Mouse (Mus musculus) liver, embryonic 11.5 days (tissue): ENCODE measurements around the gene Susd1. TPM values are rescaled to one million over a fixed set of nuclear protein-coding genes. Genes with fewer than 3 reads are reported as not detected.

Experiments
- ATAC-seq: fragments of 200-750 bp; cut with Nextera tagmentation; replicated peaks from 2 replicates; pipeline ENCODE4 v1.8.0; 2017; ENCODE audit warnings: moderate number of reproducible peaks, mild to moderate bottlenecking, moderate TSS enrichment, moderate library complexity; ENCODE audit not compliant: low FRiP score
- DNase-seq: peaks from one replicate; pipeline ENCODE4 v3.0.0-alpha.2; 2017; ENCODE audit warnings: low spot score
- H3K27ac ChIP-seq: fragments of 300-500 bp; sonication (generic); 2 replicates; pipeline ENCODE4 v1.5.1; 2014; ENCODE audit warnings: mild to moderate bottlenecking, low read depth, low read length, control low read depth
- H3K27me3 ChIP-seq: fragments of 300-500 bp; sonication (generic); replicated peaks from 2 replicates; pipeline ENCODE4 v1.6.1; 2014; ENCODE audit warnings: low read length, mixed read lengths; ENCODE audit not compliant: control insufficient read depth, insufficient read depth
- H3K36me3 ChIP-seq: fragments of 300-500 bp; sonication (generic); 2 replicates; pipeline ENCODE4 v1.6.1; 2014; ENCODE audit warnings: mild to moderate bottlenecking, low read length, moderate library complexity, mixed read lengths; ENCODE audit not compliant: control insufficient read depth, insufficient read depth
- H3K4me1 ChIP-seq: fragments of 300-500 bp; sonication (generic); replicated peaks from 2 replicates; pipeline ENCODE4 v1.6.1; 2014; ENCODE audit warnings: low read length, mixed read lengths; ENCODE audit not compliant: control insufficient read depth, insufficient read depth
- H3K4me2 ChIP-seq: fragments of 300-500 bp; sonication (generic); 2 replicates; pipeline ENCODE4 v1.6.1; 2014; ENCODE audit warnings: mild to moderate bottlenecking, control low read depth, moderate library complexity
- H3K4me3 ChIP-seq: fragments of 300-500 bp; sonication (generic); 2 replicates; pipeline ENCODE4 v1.5.1; 2014; ENCODE audit warnings: low read depth, low read length, control low read depth
- H3K9ac ChIP-seq: fragments of 300-500 bp; sonication (generic); 2 replicates; pipeline ENCODE4 v1.6.1; 2014; ENCODE audit warnings: low read depth, low read length, control low read depth
- H3K9me3 ChIP-seq: fragments of 300-500 bp; sonication (generic); 2 replicates; pipeline ENCODE4 v1.6.1; 2016; ENCODE audit warnings: low read length, inconsistent platforms, mixed read lengths; ENCODE audit not compliant: control insufficient read depth
- WGBS: fragments of 180-500 bp; shearing (Covaris S2); extraction: QIAGEN DNeasy Blood & Tissue Kit; methylation state at CpG from one replicate; pipeline ENCODE4 v1.1.7; 2014; 5-methylcytosine and 5-hydroxymethylcytosine counted together
- polyA plus RNA-seq: library from polyadenylated mRNA; unstranded; fragments of >200 nt; fragmentation: Nextera tagmentation; extraction: Ambion mirVana; gene quantifications from 2 replicates; pipeline ENCODE4 v1.2.1, GENCODE M21; 2014

Gene Susd1
- 15.8 and 20.8 TPM in 2 replicates for polyA plus RNA-seq

DNA sequence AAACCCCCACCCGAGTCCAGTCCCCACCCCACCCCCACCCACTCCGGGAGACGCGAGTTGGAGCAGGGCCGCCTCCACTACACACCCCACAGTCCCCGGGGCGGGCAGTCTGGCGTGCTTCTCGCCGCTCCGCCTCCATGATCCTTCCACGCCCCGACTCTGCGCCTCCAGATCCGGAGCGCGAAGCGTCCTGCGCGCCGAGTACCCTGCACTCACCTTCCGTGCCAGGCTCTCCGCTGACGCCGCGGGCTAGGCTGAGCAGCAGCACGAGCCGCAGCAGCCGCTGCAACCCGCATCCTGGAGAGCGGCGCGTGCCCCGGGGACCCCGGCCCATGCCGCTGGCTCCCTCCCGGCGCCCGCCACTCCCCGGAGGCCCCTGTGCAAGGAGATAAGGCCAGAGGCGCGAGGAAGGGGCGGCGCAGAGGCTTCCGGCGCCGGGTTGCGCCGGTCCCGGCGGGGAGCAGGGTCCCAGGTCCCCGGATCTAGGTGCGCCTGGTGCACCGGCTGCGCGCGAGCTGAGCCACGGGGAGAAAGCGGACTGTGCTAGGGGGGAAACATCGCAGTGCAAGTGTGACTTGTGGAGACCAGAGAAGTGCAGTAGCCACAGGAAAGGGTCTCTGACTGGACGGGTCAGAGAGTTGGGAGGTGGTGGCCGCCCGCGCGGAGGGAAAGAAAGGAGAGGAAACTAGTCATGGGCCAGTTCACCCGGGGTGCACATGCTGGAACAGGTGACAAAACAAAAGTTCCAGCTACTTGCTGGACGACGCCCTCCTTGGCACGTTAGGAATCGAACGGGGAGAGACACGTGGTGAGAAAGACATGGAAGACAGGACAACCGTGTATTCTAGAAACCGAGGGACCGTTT, at the start of gene Susd1:
Gene Susd1, minus strand, starts transcription at position 644 of the 865 bp plus-strand sequence.
- H3K4me2 ChIP-seq: peak within 1 kb of the TSS; percentile 96
- DNase-seq (peak; percentile 86), ATAC-seq (peak; percentile 87)
- no peaks in the 10 kb centered on the region for H3K27me3 ChIP-seq
- peak within 1 kb of the TSS; percentile 60 for H3K4me3 ChIP-seq
- H3K9me3 ChIP-seq: no peaks in the 10 kb centered on the region
- H3K9ac ChIP-seq: peak within 1 kb of the TSS; percentile 80
- H3K4me1 ChIP-seq: peaks cover 62% of the 10 kb centered on the region
- WGBS: under 1% methylated on average over 71 of the region's 75 CpGs
- peak within 1 kb of the TSS; percentile 91 for H3K27ac ChIP-seq
- H3K36me3 ChIP-seq: no peaks in the 10 kb centered on the region

DNA sequence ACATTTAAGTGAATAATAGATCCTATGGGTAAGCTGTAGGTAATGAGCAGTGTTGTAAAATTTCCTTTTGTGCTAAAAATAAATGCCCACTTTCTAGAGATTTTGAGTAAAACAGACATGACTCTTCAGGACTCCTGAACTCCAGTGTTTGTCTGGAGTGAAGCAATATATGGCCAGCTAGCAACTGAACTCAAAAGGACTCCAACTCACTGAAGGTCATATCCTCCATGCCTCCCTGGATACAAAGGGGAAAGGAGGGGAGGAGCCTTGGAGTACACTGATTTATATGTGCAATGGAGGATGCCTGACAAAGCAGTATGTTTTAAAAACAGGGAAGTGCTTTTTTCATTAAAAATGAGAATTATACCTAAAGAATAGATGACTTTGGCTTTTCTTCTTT, 32.9 kb upstream of the Susd1 start:
- peak; percentile 45; the same call in 1 of the 2 replicates for ATAC-seq
- Histone ChIP-seq H3K4me3 (no peak overlapping the region), H3K36me3 (no peaks in the 10 kb centered on the region; the same call in 1 of the 2 replicates), H3K9me3 (no peaks in the 10 kb centered on the region), H3K27me3 (no peaks in the 10 kb centered on the region), H3K4me2 (no peak overlapping the region), H3K27ac (no peak overlapping the region), H3K4me1 (peaks cover 14% of the 10 kb centered on the region), H3K9ac (no peak overlapping the region)
- no peak for DNase-seq

DNA sequence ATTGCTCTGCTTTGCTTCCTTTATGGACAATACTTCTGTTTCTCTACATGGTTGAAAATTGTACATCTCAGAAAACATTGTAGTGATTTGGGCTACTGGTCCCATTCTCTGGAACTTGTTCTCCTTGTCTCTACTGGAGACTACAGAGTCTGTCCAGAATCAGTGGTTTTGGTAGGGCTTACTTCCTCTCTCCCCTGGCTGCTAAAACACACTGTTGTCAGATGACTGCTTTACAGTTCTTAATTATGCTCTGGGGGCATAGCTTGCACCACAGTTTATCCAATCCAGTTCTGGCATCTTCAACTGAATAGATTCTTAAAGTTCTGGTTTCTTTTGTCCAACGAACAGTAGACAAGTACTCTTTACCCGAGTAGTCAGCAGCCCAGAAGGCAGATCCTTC, 27.0 kb upstream of the Susd1 start:
- peaks cover 16% of the 10 kb centered on the region for H3K4me1 ChIP-seq
- DNase-seq: no peak
- no peak for ATAC-seq
- WGBS: 65% methylated on average over 2 of the region's 2 CpGs
- no peaks in the 10 kb centered on the region for H3K36me3 ChIP-seq
- no peaks in the 10 kb centered on the region for H3K9me3 ChIP-seq
- no peak overlapping the region for H3K27ac ChIP-seq
- H3K4me2 ChIP-seq: no peak overlapping the region
- no peak overlapping the region for H3K9ac ChIP-seq
- no peaks in the 10 kb centered on the region for H3K27me3 ChIP-seq
- H3K4me3 ChIP-seq: no peak overlapping the region

DNA sequence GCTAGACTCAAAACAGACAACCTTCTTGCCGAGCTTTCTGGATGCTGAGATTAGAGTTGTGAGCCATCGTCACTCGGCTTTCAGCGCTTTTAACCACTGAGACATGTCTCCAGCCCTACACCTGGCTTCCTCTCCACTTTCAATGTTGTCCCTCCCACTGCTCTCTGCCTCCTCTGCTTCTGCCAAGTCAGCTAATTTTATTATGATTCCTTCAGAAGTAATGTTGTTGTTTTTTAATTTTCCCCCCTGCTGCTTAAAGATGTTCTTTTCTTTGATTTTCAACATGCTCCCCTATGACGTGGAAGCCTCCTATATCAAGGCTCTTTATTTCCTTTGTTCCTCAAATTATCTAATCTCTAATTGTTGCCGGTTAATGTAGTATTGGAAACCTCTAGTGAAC, 26.2 kb upstream of the Susd1 start:
- peaks cover 17% of the 10 kb centered on the region for H3K4me1 ChIP-seq
- H3K4me3 ChIP-seq: no peak overlapping the region
- 69% methylated on average over 6 of the region's 6 CpGs for WGBS
- no peaks in the 10 kb centered on the region for H3K9me3 ChIP-seq
- no peaks in the 10 kb centered on the region for H3K27me3 ChIP-seq
- ATAC-seq: no peak
- H3K36me3 ChIP-seq: no peaks in the 10 kb centered on the region
- DNase-seq: no peak
- no peak overlapping the region for H3K27ac ChIP-seq
- no peak overlapping the region for H3K9ac ChIP-seq
- H3K4me2 ChIP-seq: no peak overlapping the region

DNA sequence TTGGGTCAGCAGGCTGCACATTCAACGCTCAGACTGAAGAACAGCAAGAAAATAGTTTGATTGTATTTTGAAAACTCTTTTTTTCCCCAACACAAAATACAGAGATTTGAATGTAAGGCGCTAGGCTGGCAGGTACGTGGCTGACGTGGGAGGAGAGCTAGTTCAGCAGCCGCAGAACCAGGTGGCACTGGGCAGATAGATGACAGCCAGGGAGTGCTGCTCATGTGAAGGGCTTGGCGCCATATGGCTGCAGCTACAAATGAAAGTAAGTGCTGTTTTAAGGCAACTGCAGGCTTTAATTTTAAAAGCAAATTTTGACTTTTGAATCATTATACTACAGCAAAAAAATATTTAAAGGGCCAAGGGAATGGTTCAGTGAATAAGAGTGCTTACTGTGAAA, 24.1 kb upstream of the Susd1 start:
- Histone ChIP-seq H3K4me1 (peaks cover 12% of the 10 kb centered on the region; the same call in 1 of the 2 replicates), H3K36me3 (no peaks in the 10 kb centered on the region), H3K27me3 (no peaks in the 10 kb centered on the region), H3K4me2 (no peak overlapping the region), H3K9me3 (no peaks in the 10 kb centered on the region), H3K27ac (no peak overlapping the region), H3K9ac (no peak overlapping the region), H3K4me3 (no peak overlapping the region)
- no peak for DNase-seq
- ATAC-seq: no peak
- WGBS: 72% methylated on average over 6 of the region's 6 CpGs

DNA sequence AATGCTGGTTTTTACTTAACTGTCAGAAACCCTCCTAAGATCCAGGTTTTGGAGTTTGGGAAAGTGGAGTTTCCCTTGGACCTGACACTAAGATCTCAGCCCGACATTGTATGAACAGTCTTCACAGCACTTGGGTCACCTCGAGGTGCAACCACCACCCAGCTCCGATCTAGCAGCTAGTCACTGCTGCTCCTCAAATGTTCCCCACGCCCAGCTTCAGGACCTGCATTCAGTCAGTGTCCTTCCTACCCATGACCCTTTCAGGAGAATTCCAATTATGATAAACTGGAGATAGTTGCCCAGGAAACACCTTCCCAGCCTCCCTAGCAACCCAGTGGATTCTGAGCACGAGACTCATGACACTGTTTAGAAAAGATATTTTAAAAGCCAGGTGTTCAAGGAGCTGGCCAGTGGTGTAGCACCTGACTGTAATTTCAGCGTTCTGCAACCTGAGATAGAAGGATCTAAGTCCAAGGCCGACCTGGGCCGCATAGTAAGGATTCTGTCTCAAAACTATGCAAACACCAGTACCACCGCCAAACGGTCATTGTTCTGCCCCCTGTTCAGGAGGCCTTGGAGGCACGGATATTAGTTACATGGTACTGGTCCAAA, 22.8 kb upstream of the Susd1 start:
- Histone ChIP-seq H3K4me3 (no peak overlapping the region), H3K27me3 (no peaks in the 10 kb centered on the region), H3K9me3 (no peaks in the 10 kb centered on the region), H3K4me1 (peaks cover 12% of the 10 kb centered on the region; the same call in 1 of the 2 replicates), H3K27ac (no peak overlapping the region), H3K4me2 (no peak overlapping the region), H3K9ac (no peak overlapping the region), H3K36me3 (no peaks in the 10 kb centered on the region)
- no peak for ATAC-seq
- WGBS: 73% methylated on average over 11 of the region's 11 CpGs
- no peak for DNase-seq

DNA sequence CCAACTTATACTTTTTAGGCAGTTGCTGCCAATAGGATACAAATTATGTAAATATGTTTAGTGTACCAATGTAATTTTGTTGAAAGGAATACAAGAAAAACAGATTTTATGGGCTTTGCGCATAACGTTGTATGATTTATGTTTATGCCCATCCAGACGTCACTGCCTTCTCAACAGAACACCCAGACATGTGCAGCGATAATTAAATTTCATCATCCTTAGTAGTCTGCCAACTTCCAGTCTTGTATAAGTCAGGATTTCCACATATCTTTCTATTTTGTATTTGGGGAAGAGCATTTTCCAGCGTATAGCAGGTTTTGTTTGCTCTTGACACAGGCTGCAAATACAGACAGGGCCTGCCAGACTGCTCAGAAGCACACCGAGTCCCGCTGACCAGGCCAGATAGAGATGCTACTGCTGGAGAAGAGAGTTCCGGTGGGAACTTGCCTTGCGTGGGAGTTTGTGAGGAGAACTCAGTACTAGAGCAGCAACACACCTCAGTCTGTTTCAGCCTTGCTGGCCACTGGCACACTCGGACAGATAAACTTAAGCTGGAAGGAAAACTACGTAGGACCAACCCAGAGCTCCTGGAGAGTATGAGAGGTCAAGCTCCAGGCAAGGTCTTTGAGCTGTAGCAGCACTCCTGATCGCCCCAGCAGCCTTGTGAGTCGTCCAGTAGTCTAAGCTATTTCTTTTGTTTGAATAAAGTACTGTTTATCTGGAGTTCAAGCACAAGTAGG, 21.0 kb upstream of the Susd1 start:
- Histone ChIP-seq H3K4me2 (no peak overlapping the region), H3K4me1 (peaks cover 12% of the 10 kb centered on the region; the same call in 1 of the 2 replicates), H3K9me3 (no peaks in the 10 kb centered on the region), H3K4me3 (no peak overlapping the region), H3K36me3 (no peaks in the 10 kb centered on the region), H3K27ac (no peak overlapping the region), H3K27me3 (no peaks in the 10 kb centered on the region), H3K9ac (no peak overlapping the region)
- ATAC-seq (no peak), DNase-seq (no peak)
- WGBS: 67% methylated on average over 13 of the region's 13 CpGs

DNA sequence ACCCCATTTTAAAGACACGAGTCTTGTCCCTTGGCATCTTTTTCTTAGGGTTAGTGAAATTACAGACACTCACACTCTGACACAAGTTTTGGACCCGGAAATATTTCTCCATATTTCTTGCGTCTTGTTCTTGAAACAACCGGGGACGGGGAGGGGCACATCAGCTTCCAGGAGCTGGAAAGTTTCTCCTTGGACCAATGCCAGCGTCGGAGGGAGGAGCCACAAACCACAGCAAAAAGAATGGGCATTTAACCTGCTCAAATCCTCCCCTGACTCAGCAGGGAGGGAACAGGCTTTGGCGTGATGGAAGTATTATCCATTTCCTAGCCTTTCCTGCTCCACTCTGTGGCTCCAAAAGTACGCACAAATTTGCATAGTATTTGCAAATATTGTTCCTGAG, 19.5 kb upstream of the Susd1 start:
- peaks cover 12% of the 10 kb centered on the region; the same call in 1 of the 2 replicates for H3K4me1 ChIP-seq
- H3K9ac ChIP-seq: no peak overlapping the region
- ATAC-seq (no peak), DNase-seq (peak; percentile 28)
- WGBS: 54% methylated on average over 9 of the region's 9 CpGs
- no peaks in the 10 kb centered on the region for H3K27me3 ChIP-seq
- no peak overlapping the region for H3K27ac ChIP-seq
- H3K4me2 ChIP-seq: no peak overlapping the region
- no peaks in the 10 kb centered on the region for H3K9me3 ChIP-seq
- no peaks in the 10 kb centered on the region for H3K36me3 ChIP-seq
- no peak overlapping the region for H3K4me3 ChIP-seq
